Mouse (Mus musculus) limb, embryonic 14.5 days (tissue): ENCODE measurements around the gene Macrod1. TPM values are rescaled to one million over a fixed set of nuclear protein-coding genes. Genes with fewer than 3 reads are reported as not detected.

ENCODE experiments used
- ATAC-seq: fragments of 200-750 bp; cut with Nextera tagmentation; 2 replicates; pipeline ENCODE4 v1.8.0; 2017; ENCODE audit warnings: low read depth, moderate number of reproducible peaks, moderate TSS enrichment; ENCODE audit not compliant: low FRiP score
- DNase-seq: peaks from one replicate; pipeline ENCODE4 v3.0.0-alpha.2; 2015; ENCODE audit warnings: low spot score
- H3K27ac ChIP-seq: fragments of 300-500 bp; sonication (generic); replicated peaks from 2 replicates; pipeline ENCODE4 v1.5.1; 2014; ENCODE audit warnings: low read depth, mild to moderate bottlenecking, low read length, moderate library complexity, mixed read lengths
- H3K27me3 ChIP-seq: fragments of 300-500 bp; sonication (generic); 2 replicates; pipeline ENCODE4 v1.6.1; 2014; ENCODE audit warnings: low read length, mixed read lengths; ENCODE audit not compliant: control insufficient read depth, insufficient read depth
- H3K36me3 ChIP-seq: fragments of 300-500 bp; sonication (generic); 2 replicates; pipeline ENCODE4 v1.6.1; 2014; ENCODE audit warnings: mild to moderate bottlenecking, low read length, moderate library complexity, mixed read lengths; ENCODE audit not compliant: control insufficient read depth, insufficient read depth
- H3K4me1 ChIP-seq: fragments of 300-500 bp; sonication (generic); 2 replicates; pipeline ENCODE4 v1.6.1; 2014; ENCODE audit warnings: antibody characterized with exemption, low read length, mixed read lengths; ENCODE audit not compliant: control insufficient read depth, insufficient read depth
- H3K4me2 ChIP-seq: fragments of 300-500 bp; sonication (generic); replicated peaks from 2 replicates; pipeline ENCODE4 v1.6.1; 2014; ENCODE audit warnings: low read depth, mild to moderate bottlenecking, low read length, moderate library complexity; ENCODE audit not compliant: severe bottlenecking
- H3K4me3 ChIP-seq: fragments of 300-500 bp; sonication (generic); replicated peaks from 2 replicates; pipeline ENCODE4 v1.5.1; 2014; ENCODE audit warnings: low read length
- H3K9ac ChIP-seq: fragments of 300-500 bp; sonication (generic); 2 replicates; pipeline ENCODE4 v1.6.1; 2014; ENCODE audit warnings: mild to moderate bottlenecking, low read depth, low read length, moderate library complexity; ENCODE audit not compliant: severe bottlenecking
- H3K9me3 ChIP-seq: fragments of 300-500 bp; sonication (generic); 2 replicates; pipeline ENCODE4 v1.6.1; 2016; ENCODE audit warnings: low read length; ENCODE audit not compliant: control insufficient read depth
- POLR2A ChIP-seq: fragments of 200-500 bp; IDR thresholded peaks from 2 replicates; pipeline ENCODE4 v1.8.0; 2012; ENCODE audit warnings: inconsistent platforms, mild to moderate bottlenecking, moderate library complexity, borderline replicate concordance; ENCODE audit not compliant: insufficient read depth, insufficient read length; ENCODE audit errors: extremely low read depth
- WGBS: fragments of 180-500 bp; shearing (Covaris S2); extraction: QIAGEN DNeasy Blood & Tissue Kit; methylation state at CpG from one replicate; pipeline ENCODE4 v1.1.7; 2014; 5-methylcytosine and 5-hydroxymethylcytosine counted together
- polyA plus RNA-seq, 2 experiments: library from polyadenylated mRNA; depleted of rRNA in 1 of 2; stranded (reverse) in 1 of 2; unstranded in 1 of 2; fragments of >200 nt; fragmentation: Nextera tagmentation in 1 of 2; extraction: Ambion mirVana in 1 of 2; gene quantifications; 2 replicates each; pipeline versions ENCODE4 v1.2.1 to v1.2.3; 2012 to 2014

Gene Macrod1
- polyA plus RNA-seq, 2 experiments = 19.7 to 24.6 TPM

DNA sequence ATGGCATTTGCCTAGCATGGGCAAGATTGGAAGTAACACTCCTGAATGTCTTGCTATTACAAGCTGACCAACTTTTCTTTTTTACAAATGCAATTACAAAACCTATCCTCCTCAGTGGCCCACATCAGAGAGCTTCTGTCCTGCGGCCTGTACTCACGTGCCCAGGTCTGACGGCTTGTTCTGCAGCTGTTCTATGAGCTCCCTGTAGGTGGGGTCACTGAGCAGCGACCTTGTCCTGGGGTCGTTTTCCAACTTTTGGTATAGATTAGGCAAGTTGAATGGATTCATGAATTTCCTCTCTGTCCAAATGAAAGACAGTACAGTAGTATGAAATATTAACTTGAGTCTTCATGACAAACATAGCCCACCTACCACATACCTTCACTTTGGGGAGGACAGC lies 22.6 kb upstream of the Macrod1 start:
- no peaks in the 10 kb centered on the region for H3K27me3 ChIP-seq
- no peak overlapping the region for H3K27ac ChIP-seq
- H3K4me2 ChIP-seq = no peak overlapping the region
- 90% methylated on average over 5 of the region's 5 CpGs for WGBS
- H3K4me3 ChIP-seq = no peak overlapping the region
- no peak for TF ChIP-seq POLR2A
- no peaks in the 10 kb centered on the region for H3K9me3 ChIP-seq
- peaks cover 71% of the 10 kb centered on the region for H3K36me3 ChIP-seq
- peaks cover 5% of the 10 kb centered on the region for H3K4me1 ChIP-seq
- no peak overlapping the region for H3K9ac ChIP-seq
- DNase-seq (no peak), ATAC-seq (no peak)

DNA sequence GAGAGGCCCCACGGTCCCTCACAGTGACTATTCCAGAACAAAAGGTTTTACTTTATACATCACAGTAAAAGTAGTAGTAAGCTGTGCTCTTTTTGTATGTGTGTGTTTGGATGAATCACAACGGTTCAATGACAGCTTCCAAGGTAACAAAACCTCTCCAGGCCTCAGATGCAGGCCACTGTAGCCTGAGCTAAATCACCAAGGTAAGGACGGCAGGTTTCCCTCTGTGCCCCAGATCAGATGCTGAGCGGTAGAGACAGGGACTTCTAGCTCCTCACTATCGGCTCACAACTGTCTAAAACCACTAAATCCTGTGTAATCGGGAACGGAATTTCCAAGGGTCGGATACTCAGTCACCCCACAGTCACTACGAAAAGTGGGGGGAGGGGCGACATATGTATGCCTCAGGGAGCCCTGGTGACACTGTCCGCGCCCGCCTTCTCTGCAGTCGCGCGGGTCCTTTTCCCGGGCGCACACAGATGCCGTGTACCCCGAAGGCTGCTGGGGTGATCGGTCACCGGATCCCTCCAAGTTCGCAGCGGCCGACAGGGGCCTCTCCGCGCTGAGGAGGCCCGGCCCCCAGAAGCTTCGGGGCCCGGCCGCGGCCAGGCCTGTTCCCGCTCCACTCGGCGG lies 17.4 kb upstream of the Macrod1 start:
- DNase-seq (peak; percentile 60), ATAC-seq (peak; percentile 4; the same call in 1 of the 2 replicates)
- no peak for TF ChIP-seq POLR2A
- H3K36me3 ChIP-seq = peaks cover 20% of the 10 kb centered on the region
- peak overlapping the region; percentile 92 for H3K9ac ChIP-seq
- no peaks in the 10 kb centered on the region for H3K9me3 ChIP-seq
- WGBS = 3% methylated on average over 27 of the region's 35 CpGs
- H3K27me3 ChIP-seq = no peaks in the 10 kb centered on the region
- peaks cover 11% of the 10 kb centered on the region for H3K4me1 ChIP-seq
- peak overlapping the region; percentile 93 for H3K4me3 ChIP-seq
- H3K4me2 ChIP-seq = peak overlapping the region; percentile 66
- H3K27ac ChIP-seq = peak overlapping the region; percentile 81

- Histone ChIP-seq H3K27me3 (no peaks in the 10 kb centered on the region), H3K36me3 (peaks cover 13% of the 10 kb centered on the region), H3K9me3 (no peaks in the 10 kb centered on the region), H3K4me1 (peaks cover 11% of the 10 kb centered on the region), H3K4me3 (peak within 1 kb of the TSS; percentile 93), H3K27ac (peak within 1 kb of the TSS; percentile 89), H3K4me2 (peak within 1 kb of the TSS; percentile 83), H3K9ac (peak within 1 kb of the TSS; percentile 92)
- peak; percentile 100 for DNase-seq
- peak; percentile 78; the same call in 1 of the 2 replicates for TF ChIP-seq POLR2A
- under 1% methylated on average over 49 of the region's 49 CpGs for WGBS
- peak; percentile 99 for ATAC-seq
Observed at GRCm38 (mm10) chr19:7039841-7040636, 16.6 kb upstream of the Macrod1 start, which contains the start of gene Stip1. Gene Stip1, minus strand, starts transcription at chr19:7039967.

DNA sequence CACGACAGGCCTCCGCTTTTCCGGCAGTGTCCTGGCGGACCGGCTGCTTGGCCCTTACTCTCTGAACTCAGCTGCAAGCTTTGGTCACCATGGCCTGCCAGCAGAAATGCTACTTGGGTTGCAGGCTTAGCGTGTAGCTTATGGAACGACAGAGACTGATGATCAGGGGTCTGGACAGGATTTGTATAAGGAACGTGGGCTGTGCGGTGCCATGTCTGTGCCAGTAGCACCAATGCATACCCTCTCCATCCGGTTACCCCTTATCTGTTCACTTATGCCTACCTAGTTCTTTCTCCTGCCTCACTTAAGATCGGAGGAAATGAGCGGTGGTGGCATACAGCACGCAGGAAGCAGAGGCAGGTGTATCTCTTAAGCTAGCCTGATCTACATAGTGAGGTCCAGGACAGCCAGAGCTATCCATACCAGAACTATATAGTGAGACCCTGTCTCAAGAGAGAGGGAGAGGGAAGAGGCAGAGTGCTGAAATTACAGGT lies 15.9 kb upstream of the Macrod1 start:
- Histone ChIP-seq H3K27ac (peak overlapping the region; percentile 89), H3K27me3 (no peaks in the 10 kb centered on the region), H3K36me3 (peaks cover 7% of the 10 kb centered on the region; the same call in 1 of the 2 replicates), H3K4me1 (peaks cover 11% of the 10 kb centered on the region), H3K4me3 (peak overlapping the region; percentile 47), H3K9ac (peak overlapping the region; percentile 70), H3K9me3 (no peaks in the 10 kb centered on the region), H3K4me2 (peak overlapping the region; percentile 83)
- DNase-seq = no peak
- ATAC-seq = no peak
- TF ChIP-seq POLR2A = no peak
- 23% methylated on average over 13 of the region's 13 CpGs for WGBS

- no peak for TF ChIP-seq POLR2A
- peak overlapping the region; percentile 83; the same call in 1 of the 2 replicates for H3K4me2 ChIP-seq
- no peaks in the 10 kb centered on the region for H3K27me3 ChIP-seq
- 90% methylated on average over 2 of the region's 2 CpGs for WGBS
- H3K9me3 ChIP-seq = no peaks in the 10 kb centered on the region
- H3K4me1 ChIP-seq = peaks cover 11% of the 10 kb centered on the region
- H3K27ac ChIP-seq = 0 out of 2 replicates have a peak overlapping the region, but pooled peaks have one; percentile 89
- DNase-seq (no peak), ATAC-seq (no peak)
- H3K36me3 ChIP-seq = peaks cover 6% of the 10 kb centered on the region; the same call in 1 of the 2 replicates
- no peak overlapping the region for H3K4me3 ChIP-seq
- no peak overlapping the region for H3K9ac ChIP-seq
Observed at GRCm38 (mm10) chr19:7041171-7041570, 15.4 kb upstream of the Macrod1 start.
